Mouse (Mus musculus): Measurements from ENCODE around the gene Iqcd. TPM values are rescaled to one million over a fixed set of nuclear protein-coding genes. Genes with fewer than 3 reads are reported as not detected.

The Iqcd gene
- total RNA-seq, 2 experiments from 2014 or later, result 1.2 to 1.5 TPM

GRCm38 (mm10) chr5:120570289-120570897 lies 18.4 kb upstream of the Iqcd start:
- no peak for DNase-seq (ENCODE audit: low spot score in 2 of 2)

- DNase-seq (ENCODE audit: low spot score in 2 of 2), result no peak
Observed at GRCm38 (mm10) chr5:120571056-120571740, 17.6 kb upstream of the Iqcd start.

GRCm38 (mm10) chr5:120574469-120575063 lies 14.2 kb upstream of the Iqcd start:
- DNase-seq (ENCODE audit: low spot score in 2 of 2), result no peak

- no peak for DNase-seq (ENCODE audit: low spot score in 2 of 2)
Observed at GRCm38 (mm10) chr5:120576781-120577301, 12.0 kb upstream of the Iqcd start.

GRCm38 (mm10) chr5:120577935-120578441 lies 10.8 kb upstream of the Iqcd start:
- DNase-seq (ENCODE audit: low spot score in 2 of 2), result no peak

GRCm38 (mm10) chr5:120578504-120579081 lies 10.2 kb upstream of the Iqcd start:
- DNase-seq (ENCODE audit: low spot score in 2 of 2), result no peak

- DNase-seq (ENCODE audit: low spot score in 2 of 2), result no peak
Observed at GRCm38 (mm10) chr5:120579211-120579897, 9.5 kb upstream of the Iqcd start.

- DNase-seq (ENCODE audit: low spot score in 2 of 2), result no peak
Observed at GRCm38 (mm10) chr5:120579898-120580626, 8.8 kb upstream of the Iqcd start.

- no peak for DNase-seq (ENCODE audit: low spot score in 2 of 2)
Observed at GRCm38 (mm10) chr5:120582002-120582401, 6.8 kb upstream of the Iqcd start.

- no peak for DNase-seq (ENCODE audit: low spot score in 2 of 2)
Observed at GRCm38 (mm10) chr5:120583511-120583910, 5.3 kb upstream of the Iqcd start.

- no peak for DNase-seq (ENCODE audit: low spot score in 2 of 2)
Observed at GRCm38 (mm10) chr5:120584968-120585367, 3.8 kb upstream of the Iqcd start.

GRCm38 (mm10) chr5:120586741-120587615 lies 1.8 kb upstream of the Iqcd start:
- no peak for DNase-seq (ENCODE audit: low spot score in 2 of 2)

- DNase-seq (ENCODE audit: low spot score in 2 of 2), result no peak
Observed at GRCm38 (mm10) chr5:120587616-120587926, 1.2 kb upstream of the Iqcd start.

GRCm38 (mm10) chr5:120587940-120588568 lies 762 bp upstream of the Iqcd start:
- DNase-seq (ENCODE audit: low spot score in 2 of 2), result no peak

- no peak for DNase-seq (ENCODE audit: low spot score in 2 of 2)
Observed at GRCm38 (mm10) chr5:120590356-120591010, 1.7 kb downstream of the Iqcd start.

GRCm38 (mm10) chr5:120592141-120592540 lies 3.3 kb downstream of the Iqcd start:
- no peak for DNase-seq (ENCODE audit: low spot score in 2 of 2)

- no peak for DNase-seq (ENCODE audit: low spot score in 2 of 2)
Observed at GRCm38 (mm10) chr5:120594485-120594884, 5.7 kb downstream of the Iqcd start.

GRCm38 (mm10) chr5:120599625-120600024 lies 10.8 kb downstream of the Iqcd start:
- DNase-seq (ENCODE audit: low spot score in 2 of 2), result no peak
